Mouse (Mus musculus): ENCODE data around the gene Vgll4. TPM values are rescaled to one million over a fixed set of nuclear protein-coding genes. Genes with fewer than 3 reads are reported as not detected.
"Not testable (repeated sequence)": the region's sequence is repeated elsewhere in the genome, so short reads cannot be mapped to it uniquely, and the experiment has no call there.

Vgll4 gene
- total RNA-seq, 2 experiments from 2014 or later: 57.6 to 59.9 TPM

DNA sequence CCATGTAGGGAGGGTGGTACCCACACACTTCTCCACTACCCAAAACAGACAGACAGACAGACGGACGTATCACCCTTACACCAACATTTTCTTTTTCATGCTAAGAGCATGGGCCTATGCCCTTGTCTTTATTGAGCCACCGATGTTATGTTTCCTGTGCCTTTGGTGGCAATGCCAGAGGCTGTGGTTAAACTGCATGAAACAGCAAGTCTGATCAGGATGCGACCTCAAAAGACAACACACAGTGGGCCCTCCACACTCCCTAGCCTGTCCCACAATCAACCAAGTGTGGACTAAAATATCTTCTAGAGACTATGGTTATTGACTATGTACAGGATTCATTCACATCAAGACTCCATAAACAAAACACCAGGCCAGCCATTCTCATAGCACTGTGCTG, 70.8 kb downstream of the Vgll4 start:
- no peak for DNase-seq (ENCODE audit: low spot score in 2 of 2)

DNA sequence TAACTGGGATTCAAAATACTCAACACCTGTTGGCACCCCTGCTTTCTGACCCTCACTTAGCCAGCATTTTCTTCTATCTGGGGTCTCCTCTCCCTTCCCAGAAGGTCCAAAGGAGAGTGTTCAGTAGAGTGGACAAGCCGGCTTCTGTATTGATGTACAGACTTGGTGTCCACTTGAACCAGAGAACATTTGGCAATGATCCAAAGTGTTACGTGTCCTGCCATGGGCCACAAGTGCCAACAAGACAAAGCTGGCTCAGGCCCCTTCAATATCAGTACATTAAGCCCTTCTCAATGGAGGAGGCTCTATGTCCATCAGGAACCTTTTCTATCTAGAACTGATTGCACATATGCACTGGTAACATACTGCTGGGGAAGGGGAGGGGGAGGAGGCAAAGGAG, 73.5 kb downstream of the Vgll4 start:
- DNase-seq (ENCODE audit: low spot score in 2 of 2): no peak

DNA sequence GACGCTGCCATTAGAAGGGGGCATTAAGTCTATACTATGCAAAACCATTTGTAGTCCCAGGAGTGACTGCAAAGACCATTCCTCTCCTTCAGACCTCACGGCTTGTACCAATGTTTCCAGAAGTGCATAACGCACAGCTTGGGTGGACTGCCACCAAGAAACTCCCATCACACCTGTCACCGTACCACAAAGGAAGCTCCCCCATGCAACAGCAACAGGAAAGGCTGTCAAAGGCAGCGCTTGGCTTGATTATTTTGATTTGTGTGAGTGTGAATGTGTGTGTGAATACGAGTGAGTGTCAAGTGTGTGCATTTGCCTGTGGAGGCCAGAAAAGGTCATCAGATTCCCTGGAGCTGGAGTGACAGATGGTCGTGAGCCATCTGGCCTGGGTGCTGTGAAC, 74.6 kb downstream of the Vgll4 start:
- DNase-seq (ENCODE audit: low spot score in 2 of 2): no peak

DNA sequence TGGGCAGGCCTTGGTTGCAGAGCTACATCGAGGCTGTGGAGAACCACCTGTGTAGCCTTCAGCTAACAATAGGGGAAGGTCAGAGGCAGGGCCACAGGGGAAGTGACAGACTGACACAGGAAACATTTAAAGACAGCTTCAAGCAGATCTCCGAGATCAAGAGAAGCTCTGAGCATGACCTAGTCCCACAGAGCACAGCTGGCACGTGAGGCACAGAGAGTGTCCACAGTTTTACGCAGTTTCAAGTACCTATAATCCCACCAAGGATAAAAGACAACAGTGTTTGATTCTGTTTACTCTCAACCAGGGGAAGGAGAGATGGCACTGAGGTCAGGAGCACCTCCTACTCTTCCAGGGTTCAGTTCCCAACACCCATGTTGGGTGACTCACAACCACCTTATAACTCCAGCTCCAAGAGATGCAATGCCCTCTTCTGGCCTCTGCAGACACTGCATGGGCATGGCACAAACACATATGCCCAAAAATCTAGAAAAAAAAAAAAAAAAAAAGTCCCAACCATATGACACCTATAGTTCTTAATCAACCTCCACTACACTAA, 75.2 kb downstream of the Vgll4 start:
- no peak for DNase-seq (ENCODE audit: low spot score in 2 of 2)

DNA sequence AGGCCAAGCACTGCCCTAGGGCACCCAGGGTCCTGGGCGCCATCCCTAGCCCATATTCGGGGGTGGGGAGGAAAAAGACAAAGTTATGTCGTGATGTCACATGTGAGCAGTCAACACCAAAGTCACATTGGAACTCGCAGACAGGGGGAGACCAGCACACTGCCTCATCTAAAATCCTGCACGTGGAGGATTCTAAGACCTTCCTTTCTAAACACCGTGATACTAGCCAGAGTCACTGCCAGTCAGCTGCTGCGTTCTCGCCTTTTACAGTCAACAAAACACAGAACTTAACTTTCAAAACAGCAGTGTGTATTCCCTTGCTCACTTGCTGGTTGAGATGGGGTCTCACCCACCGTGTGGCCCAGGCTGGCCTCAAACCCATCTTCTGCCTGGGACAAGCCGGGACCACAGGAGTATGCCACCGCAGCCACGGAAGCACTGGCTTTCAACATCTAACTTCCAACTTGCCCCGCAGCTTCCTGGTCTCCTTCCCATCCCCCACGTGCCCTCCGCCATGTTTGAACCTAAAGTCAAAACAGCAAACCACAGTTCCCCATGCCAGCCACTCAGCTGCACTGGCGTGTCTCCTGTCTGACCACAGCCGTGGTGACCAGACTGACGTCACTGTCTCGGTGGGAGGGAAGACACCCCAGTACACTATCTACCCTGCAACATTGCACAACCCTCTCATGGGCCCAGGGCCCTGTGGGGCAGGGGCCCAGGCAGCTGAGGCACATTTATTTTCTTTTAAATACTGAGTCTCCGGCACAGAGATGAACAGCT, 76.2 kb downstream of the Vgll4 start:
- DNase-seq (ENCODE audit: low spot score in 2 of 2): no peak

DNA sequence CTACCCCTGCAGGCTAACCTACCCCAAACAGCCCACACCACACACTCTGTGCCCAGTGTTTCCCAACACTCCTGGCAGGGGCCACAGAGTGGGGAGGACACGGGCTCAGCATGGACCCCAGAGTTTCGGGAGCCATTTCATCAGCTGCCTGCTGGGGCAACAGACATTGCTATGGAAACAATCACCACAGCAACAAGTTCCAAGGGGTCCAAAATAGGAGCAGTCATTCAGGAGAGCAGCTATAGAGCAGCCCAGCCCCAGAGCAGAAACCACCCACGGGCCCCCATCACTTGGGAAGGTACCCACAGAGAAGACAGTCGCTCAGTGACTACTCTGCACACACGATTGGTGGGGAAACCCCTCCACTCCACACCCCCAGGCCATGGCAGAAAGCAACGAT, 77.4 kb downstream of the Vgll4 start:
- no peak for DNase-seq (ENCODE audit: low spot score in 2 of 2)

DNA sequence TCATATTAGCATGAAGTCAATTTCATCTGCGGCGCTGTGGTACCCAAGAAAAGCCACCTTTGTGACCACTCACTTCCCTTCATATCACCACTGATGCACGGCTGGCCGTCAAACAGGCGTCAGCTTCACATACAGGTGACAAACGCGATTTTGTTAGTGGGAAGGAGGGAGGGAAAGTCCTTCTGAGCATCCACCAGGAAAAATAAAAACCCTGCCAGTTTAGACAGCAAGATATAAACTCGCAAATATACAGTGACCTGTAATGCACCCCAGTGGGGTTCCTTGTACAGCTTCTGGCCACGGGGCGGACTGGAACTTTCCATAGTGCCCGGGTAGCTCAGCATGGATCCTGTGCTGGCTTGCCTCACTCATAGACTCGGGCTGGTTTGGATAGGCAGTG, 78.0 kb downstream of the Vgll4 start:
- DNase-seq (ENCODE audit: low spot score in 2 of 2): no peak

DNA sequence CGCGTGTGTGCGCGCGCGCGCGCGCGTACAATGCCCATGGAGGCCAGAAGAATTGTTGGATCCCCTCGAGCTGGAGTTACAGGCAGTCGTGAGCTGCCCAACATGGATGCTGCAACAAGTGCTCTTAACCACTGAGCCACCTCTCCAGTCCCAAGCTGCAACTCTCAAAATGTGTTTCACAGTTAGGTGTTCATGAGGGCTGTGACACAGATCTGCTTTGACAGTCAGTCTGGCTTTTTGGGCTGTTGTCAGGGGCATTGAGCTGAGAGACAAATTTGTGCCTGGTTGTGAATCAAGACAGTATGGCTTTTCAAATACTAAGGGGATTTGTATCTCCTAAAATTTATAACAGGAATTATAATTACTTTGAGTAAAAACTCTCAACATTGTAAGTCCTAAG, 78.5 kb downstream of the Vgll4 start:
- DNase-seq (ENCODE audit: low spot score in 2 of 2): no peak

DNA sequence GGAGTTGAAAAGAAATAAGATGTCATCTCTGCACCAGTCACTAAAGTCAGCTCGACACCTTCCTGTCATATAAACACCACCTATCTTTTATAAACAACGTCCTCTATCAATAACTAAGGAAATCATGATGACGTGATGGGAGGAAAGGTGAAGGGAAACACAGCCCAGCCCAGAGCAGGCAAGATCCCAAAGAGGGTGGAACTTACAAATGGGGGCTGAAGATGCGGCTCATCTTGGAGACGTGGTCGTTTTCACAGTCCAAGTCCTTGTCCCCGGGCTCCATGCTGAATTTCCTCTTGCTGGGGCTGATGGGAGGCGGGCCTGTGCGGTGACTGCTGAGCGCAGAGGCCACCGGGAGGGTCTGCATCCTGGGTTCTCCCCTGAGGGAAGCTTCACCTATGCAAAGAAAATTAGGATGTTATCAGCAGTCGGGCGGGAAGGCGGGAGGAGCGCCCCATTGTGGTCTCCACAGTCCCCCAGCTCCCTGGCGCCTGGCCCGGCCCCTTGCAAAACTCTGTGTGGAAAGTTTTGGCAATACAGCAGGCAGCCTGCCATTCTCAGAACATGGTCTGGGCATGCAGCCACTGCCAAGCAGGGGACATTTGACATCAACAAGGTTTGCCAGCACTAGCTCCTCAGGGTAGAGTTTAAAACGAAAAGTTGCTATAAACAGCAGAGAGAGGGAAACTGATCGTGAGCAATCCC, 79.2 kb downstream of the Vgll4 start:
- peak; percentile 52 to 74 for DNase-seq (ENCODE audit: low spot score in 2 of 2)

DNA sequence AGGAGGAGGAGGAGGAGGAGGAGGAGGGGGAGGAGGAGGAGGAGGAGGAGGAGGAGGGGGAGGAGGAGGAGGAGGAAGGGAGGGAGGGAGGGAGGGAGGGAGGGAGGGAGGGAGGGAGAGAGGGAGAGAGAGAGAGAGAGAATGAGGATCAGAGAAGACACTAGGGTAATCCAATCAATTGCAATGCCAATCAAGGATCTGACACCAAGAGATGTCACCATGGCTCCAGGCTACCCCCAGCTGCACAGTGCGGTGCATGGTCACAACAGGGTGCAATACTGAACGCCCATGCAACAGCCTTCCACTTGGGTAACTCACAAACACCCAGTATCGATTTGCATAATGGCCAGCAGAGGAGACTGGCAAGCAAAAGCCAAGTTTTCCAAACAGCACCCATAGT, 79.8 kb downstream of the Vgll4 start:
- not testable (repeated sequence) for DNase-seq (ENCODE audit: low spot score in 2 of 2)

DNA sequence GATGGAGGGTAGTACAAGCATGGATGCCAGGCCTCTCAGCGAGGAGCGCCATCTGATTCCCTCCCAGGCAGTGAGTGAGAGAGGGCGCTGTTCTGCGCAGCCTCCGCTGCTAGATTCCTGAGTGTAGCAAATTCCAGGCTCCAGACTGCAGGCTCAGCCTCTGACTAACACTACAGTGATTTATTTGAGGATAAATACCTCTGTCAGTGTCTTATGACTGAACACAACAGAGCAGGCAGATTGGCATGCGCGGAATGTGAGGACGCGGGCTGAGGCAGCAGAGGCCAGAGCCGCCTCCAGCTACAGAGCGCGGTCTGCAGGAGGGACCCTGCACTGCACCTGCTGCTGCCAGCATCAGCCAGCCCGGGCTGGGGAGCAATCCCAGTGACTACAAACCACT, 80.9 kb downstream of the Vgll4 start:
- DNase-seq (ENCODE audit: low spot score in 2 of 2): peak; percentile 41 to 52

DNA sequence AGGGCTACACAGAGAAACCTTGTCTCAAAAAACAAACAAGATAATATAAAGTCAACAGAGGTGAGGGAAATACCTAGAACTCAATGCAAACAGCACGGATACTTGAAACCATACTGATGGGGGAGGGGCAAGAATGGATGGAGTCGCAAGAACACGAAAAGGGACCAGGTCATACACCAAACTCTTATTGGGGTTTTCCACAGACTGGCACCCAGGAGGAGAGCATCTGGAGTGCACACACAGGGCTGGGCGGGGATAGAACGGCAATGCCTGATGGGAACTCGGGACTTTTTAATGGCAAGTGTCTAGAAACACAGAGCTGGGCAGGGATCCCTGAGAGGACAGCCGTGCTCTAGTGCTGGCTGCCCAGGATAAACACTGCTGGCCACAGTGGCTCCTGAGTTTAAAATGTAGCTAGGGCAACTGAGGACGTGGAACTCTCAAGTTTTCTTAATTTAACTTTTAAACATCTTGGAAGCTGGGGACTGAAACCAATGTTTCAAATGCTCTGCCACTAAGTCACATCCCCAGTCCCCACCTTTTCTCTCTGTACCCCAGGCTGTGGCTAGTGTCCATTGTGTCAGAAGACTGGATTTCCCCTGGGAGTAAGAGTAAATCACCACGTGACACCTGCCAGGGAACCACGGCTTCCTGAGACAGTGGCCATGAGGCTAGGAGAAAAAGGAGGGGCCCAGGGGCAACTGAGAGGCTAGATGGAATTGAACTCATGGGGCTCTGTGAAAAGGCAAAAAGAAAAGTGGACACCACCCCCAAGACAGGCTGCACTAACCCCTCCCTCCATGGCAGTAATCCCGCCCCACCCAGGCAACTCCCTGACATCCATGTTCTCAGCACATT, 83.1 kb downstream of the Vgll4 start:
- no peak for DNase-seq (ENCODE audit: low spot score in 2 of 2)

DNA sequence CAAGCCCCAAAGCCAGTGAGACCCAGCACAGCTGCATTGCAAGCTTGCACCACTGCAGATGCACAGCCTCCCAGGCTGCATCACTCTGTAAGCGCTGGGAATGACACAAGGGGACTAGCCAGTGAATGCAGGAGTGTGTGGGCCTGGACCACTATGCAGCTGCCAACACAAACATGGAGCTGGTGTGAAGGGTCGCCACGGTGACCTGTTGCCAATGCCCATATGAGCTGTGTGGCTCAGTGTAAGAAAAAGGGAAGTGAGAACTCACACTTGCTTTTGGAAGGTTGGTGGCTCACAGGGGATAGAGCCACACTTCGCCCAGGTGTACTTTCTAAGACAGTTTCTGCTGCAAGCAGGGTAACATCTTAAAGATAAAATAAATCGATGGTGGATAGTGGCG, 83.8 kb downstream of the Vgll4 start:
- no peak for DNase-seq (ENCODE audit: low spot score in 2 of 2)

DNA sequence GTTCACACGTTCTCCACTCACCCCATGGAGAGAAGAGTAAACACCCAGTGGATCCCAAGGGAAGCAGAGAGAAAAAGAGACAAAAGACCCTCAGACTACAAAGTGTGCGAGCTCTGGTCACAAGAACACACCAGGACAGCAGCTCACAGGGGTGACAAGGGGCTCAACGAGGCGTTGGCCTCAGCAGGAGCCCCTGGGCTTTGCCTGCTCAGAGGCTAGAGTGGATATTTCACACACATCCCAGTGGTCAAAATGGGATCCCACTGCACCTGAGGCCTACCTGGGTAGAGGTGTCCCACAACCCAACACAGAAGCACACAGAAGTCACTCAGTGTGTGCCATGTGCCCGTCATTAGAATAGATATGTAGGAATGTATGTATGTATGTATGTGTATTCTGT, 84.7 kb downstream of the Vgll4 start:
- DNase-seq (ENCODE audit: low spot score in 2 of 2): no peak

DNA sequence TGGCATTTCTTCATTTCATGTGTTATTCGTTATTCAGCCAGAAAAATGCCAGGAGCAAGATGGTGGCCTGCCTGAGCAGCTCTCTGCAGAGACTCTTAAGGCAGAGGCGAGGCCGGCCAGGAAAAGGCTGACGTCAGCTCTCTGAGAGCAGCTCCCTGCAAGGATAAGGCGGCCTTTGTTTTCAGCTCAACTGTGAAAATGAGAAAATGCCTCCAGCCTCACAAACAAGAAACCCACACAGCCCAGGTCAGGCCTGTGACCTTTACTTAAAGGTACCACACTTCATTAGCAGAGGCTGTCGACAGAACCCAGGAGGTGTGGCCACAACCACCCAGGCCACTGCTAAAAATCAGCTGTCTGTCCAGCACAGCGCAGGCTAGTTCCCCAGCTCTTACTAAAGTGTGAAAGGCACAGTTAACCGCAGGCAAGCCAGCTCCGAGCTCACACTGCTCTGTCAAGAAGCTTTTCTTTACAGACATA, 86.5 kb downstream of the Vgll4 start:
- peak in 1 of 2 experiments; percentile 35 for DNase-seq (ENCODE audit: low spot score in 2 of 2)

DNA sequence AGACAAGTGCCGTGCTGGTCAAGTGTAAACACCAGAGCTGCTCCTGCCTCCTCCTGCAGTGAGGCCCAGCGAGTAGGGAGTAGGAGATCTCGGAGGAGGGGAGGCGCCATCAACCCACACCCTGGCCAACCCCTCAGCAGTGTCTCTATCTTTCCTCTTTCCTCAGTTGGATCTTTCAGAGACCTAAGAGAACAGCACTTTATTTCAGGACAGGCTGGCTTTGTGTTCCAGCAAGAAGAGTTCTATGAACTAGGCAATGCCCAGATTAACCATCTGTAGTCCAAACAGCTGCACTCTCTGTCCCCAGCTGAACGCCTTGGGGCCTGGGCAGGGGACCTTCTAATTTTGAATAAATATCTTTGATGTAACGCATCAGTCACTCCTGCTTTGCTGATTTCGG, 87.1 kb downstream of the Vgll4 start:
- no peak for DNase-seq (ENCODE audit: low spot score in 2 of 2)

DNA sequence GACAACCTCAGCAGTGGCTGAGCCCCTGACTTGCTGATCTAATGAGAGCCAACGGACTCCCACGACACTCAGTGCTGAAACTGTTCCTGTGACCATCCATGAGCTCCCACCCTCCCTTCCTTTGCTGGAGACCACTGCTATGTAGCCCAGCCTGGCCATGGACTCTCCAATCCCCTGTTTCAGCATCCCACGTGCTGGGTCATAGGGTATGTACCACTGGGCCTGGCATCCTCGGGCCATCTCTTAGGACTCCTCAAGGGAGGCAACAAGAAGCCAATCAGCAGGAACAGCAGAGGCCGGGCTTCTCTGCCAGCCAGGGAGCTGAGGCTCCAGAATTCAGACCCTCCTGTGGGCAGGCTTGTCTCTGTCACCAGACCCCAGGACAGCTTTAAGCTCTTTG, 87.6 kb downstream of the Vgll4 start:
- DNase-seq (ENCODE audit: low spot score in 2 of 2): no peak

DNA sequence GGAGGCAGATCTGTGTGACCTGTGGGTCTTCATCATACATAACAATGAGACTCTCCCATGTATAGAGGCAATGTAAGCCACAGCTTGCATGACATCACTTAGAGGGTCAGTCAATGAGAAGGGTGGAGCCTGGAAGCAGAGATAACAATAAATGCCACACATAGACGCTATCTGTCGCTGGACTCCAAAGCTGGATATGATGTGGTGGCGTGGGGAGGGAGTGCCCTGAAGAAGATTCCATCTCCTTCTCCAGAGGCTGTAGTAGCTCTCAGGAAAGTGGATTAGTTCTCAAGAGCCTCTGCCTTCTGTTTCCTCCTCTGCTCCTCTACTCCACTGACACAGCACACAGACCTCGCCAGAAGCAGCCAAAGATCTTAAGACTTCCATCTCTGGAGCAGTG, 89.0 kb downstream of the Vgll4 start:
- DNase-seq (ENCODE audit: low spot score in 2 of 2): no peak

DNA sequence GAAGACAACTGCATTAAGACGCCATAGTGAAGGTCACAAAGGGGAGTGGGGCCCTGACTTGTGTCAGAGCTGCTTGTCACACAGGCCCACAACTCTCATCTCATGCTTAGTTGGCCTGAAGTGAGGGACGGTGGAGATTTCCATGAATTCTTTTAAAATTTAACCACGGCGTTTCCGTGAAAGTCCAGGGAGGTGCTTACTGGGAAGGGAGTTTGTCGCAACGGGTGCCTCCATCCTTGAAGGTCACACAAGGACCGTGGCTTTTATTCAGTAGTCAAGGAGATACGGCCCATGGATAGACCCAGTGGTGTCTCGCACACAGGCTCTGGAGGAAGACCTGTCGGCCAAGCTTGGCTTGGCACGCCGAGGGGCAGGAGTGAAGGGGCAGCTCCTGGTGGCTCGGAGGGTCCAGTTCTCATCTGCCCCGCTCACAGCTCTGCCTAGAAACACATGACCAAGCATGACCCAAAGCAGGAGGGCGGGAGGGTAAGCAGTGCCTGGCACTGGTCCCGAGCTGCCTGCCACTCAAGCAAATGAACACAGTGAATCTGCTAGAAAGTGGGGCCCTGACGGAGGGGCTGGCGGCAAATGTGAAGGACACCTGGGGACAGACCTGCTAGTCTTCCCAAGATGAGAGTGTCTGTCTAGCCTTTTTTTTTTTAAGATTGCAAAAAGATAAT, 90.8 kb downstream of the Vgll4 start:
- no peak for DNase-seq (ENCODE audit: low spot score in 2 of 2)

DNA sequence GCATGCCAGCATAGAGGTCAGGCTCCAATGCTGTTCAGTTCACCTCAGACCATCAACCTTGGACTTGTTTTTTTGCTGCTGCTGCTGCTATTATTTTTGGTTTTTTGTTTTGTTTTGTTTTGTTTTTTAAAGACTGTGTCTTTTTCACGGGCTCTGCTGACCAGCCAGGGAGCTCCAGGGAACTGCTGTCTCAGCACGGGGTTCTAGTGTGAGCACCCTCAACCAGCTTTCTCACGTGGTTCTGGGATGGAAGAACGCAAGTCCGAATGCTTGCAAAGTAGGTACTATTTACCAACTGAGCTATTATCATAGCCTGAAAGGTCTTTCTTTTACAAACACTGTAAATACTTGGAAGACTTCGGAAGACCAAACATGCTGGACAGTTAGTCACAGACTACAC, 93.2 kb downstream of the Vgll4 start:
- DNase-seq (ENCODE audit: low spot score in 2 of 2): no peak

DNA sequence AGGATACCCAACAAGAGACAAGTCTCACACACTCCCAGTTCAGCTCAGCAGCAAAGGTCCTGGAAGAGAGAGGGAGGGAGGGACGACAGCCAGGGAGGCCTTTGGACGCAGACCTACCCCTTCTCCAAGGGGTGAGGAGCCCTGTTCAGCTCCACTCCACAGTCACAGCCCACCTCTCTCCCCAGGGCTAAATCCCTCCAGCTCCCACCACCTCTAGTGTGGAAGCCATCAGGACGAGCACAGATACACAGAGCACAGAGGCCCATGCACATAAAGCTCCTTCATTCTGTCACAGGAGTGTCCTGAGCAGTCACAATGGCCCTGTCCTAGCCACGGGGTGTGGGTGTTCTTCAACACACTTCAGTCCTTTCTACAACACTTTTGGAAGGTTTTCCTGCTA, 93.8 kb downstream of the Vgll4 start:
- no peak for DNase-seq (ENCODE audit: low spot score in 2 of 2)
